ENCODE assay signal across 22 mouse cellular contexts in the genomic region with DNA sequence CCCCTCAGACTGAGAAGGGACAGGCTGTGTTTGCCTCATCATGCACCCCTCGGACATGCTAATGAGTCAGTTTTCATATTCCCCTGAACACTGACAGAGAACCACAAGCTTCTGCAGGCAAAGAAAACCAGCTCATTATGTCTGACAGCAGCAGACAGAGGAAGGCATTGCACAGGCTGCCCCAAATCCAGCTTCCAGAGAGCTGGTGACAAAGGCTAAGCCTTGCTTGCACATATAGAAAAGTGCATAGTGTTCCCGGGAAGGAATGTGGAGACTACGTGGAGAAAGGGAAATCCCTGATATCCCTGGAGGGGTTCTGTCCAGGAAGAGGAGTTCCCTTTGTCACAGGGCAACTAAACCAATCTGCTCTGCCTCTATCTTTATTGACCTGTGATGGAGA.
A peak's percentile ranks its signal among the peaks of the same experiment; 100 is the strongest.
DNase-seq lines count a peak whose midpoint lies in the region; ATAC-seq lines count a peak whose summit lies in the region.
"Had no signal": no experiment of that assay in that cellular context is flagged by ENCODE, and none has a peak within 500 bp of the region (broad histone marks: within the 10 kb centered on the region; RNA-seq: fewer than 3 reads in every experiment).

No protein-coding gene starts in this region.

- no peaks in the 10 kb centered on the region for H3K27me3 ChIP-seq in forebrain, embryonic 11.5 days (ENCODE audit: control insufficient read depth, insufficient read depth, low read length)
- no peaks in the 10 kb centered on the region for H3K27me3 ChIP-seq in forebrain, embryonic 14.5 days (replicated peaks; ENCODE audit: control insufficient read depth, insufficient read depth, low read length)
- H3K27me3 ChIP-seq in heart, embryonic 10.5 days (ENCODE audit: insufficient read depth, poor library complexity, severe bottlenecking): no peaks in the 10 kb centered on the region
- H3K27me3 ChIP-seq in heart, embryonic 12.5 days (replicated peaks): no peaks in the 10 kb centered on the region
- H3K27me3 ChIP-seq in midbrain, embryonic 15.5 days (replicated peaks): no peaks in the 10 kb centered on the region
- H3K27me3 ChIP-seq in midbrain, embryonic 10.5 days (ENCODE audit: low read depth, poor library complexity, severe bottlenecking): no peaks in the 10 kb centered on the region
- H3K27me3 ChIP-seq: embryonic facial prominence, embryonic 13.5 days had no signal

- H3K4me1 ChIP-seq in forebrain, embryonic 11.5 days (replicated peaks; ENCODE audit: control insufficient read depth, insufficient read depth, low read length): no peaks in the 10 kb centered on the region
- H3K4me1 ChIP-seq in forebrain, embryonic 14.5 days (ENCODE audit: control insufficient read depth, insufficient read depth, low read length): no peaks in the 10 kb centered on the region; the same call in 1 of the 2 replicates
- H3K4me1 ChIP-seq in heart, embryonic 10.5 days: no peaks in the 10 kb centered on the region
- H3K4me1 ChIP-seq in heart, embryonic 12.5 days (replicated peaks): no peaks in the 10 kb centered on the region
- 0 out of 2 replicates have a peak, but pooled peaks cover 2% of the 10 kb centered on the region for H3K4me1 ChIP-seq in midbrain, embryonic 15.5 days
- peaks cover 4% of the 10 kb centered on the region; the same call in 1 of the 2 replicates for H3K4me1 ChIP-seq in midbrain, embryonic 10.5 days
- H3K4me1 ChIP-seq: embryonic facial prominence, embryonic 13.5 days; hindbrain, embryonic 10.5 days had no signal

- no peaks in the 10 kb centered on the region for H3K36me3 ChIP-seq in forebrain, embryonic 11.5 days (ENCODE audit: control insufficient read depth, insufficient read depth, low read length)
- H3K36me3 ChIP-seq in forebrain, embryonic 14.5 days (ENCODE audit: control insufficient read depth, insufficient read depth, low read length): no peaks in the 10 kb centered on the region
- H3K36me3 ChIP-seq in heart, embryonic 10.5 days: no peaks in the 10 kb centered on the region
- no peaks in the 10 kb centered on the region for H3K36me3 ChIP-seq in heart, embryonic 12.5 days
- no peaks in the 10 kb centered on the region for H3K36me3 ChIP-seq in midbrain, embryonic 15.5 days (replicated peaks)
- no peaks in the 10 kb centered on the region for H3K36me3 ChIP-seq in midbrain, embryonic 10.5 days
- H3K36me3 ChIP-seq: embryonic facial prominence, embryonic 13.5 days; G1E; hindbrain, embryonic 10.5 days had no signal

- ATAC-seq in forebrain, embryonic 11.5 days (replicated peaks; ENCODE audit: low FRiP score): no peak
- ATAC-seq in forebrain, embryonic 14.5 days: no peak
- ATAC-seq in heart, embryonic 12.5 days (ENCODE audit: insufficient number of reproducible peaks, low FRiP score): no peak
- no peak for ATAC-seq in midbrain, embryonic 15.5 days (replicated peaks)
- ATAC-seq: CD4-positive, CD25-positive, alpha-beta regulatory T cell, adult 4 months; hindbrain, embryonic 16.5 days; inflammation-experienced regulatory T-cells, adult 6 months; intestine, postnatal 0 days had no signal

- H3K4me2 ChIP-seq in forebrain, embryonic 11.5 days (ENCODE audit: low read depth, low read length, severe bottlenecking): no peak overlapping the region
- H3K4me2 ChIP-seq in forebrain, embryonic 14.5 days (ENCODE audit: low read length): no peak overlapping the region
- H3K4me2 ChIP-seq in heart, embryonic 12.5 days: no peak overlapping the region
- no peak overlapping the region for H3K4me2 ChIP-seq in midbrain, embryonic 15.5 days
- H3K4me2 ChIP-seq: embryonic facial prominence, embryonic 13.5 days; heart, embryonic 11.5 days had no signal

- peak; percentile 46 for DNase-seq in forebrain, embryonic 11.5 days (ENCODE audit: low spot score)
- DNase-seq in forebrain, embryonic 14.5 days (ENCODE audit: low spot score): no peak
- DNase-seq in heart, embryonic 10.5 days (ENCODE audit: low spot score): peak; percentile 51
- DNase-seq in midbrain, embryonic 10.5 days (ENCODE audit: low spot score): no peak
- DNase-seq in kidney, postnatal 36 days: no peak
- DNase-seq: adrenal gland, adult 8-10 months; adrenal gland, postnatal 36 days; B cell, adult 2 months; cerebellum, adult 11-12 months; cerebellum, adult 9-11 months; gastrocnemius, adult 2 months; gastrocnemius, postnatal 25 days had no signal

- WGBS in forebrain, embryonic 11.5 days: 56% methylated on average over 3 of the region's 3 CpGs
- 45% methylated on average over 3 of the region's 3 CpGs for WGBS in forebrain, embryonic 14.5 days
- WGBS in heart, embryonic 10.5 days: 56% methylated on average over 3 of the region's 3 CpGs
- 40% methylated on average over 3 of the region's 3 CpGs for WGBS in heart, embryonic 12.5 days
- WGBS in midbrain, embryonic 15.5 days: 42% methylated on average over 3 of the region's 3 CpGs
- 64% methylated on average over 3 of the region's 3 CpGs for WGBS in midbrain, embryonic 10.5 days

- H3K27ac ChIP-seq in forebrain, embryonic 11.5 days (ENCODE audit: low read depth, low read length): no peak overlapping the region
- no peak overlapping the region for H3K27ac ChIP-seq in forebrain, embryonic 14.5 days (ENCODE audit: low read depth, low read length)
- H3K27ac ChIP-seq in heart, embryonic 10.5 days: no peak overlapping the region
- H3K27ac ChIP-seq in heart, embryonic 12.5 days (ENCODE audit: poor library complexity, severe bottlenecking): no peak overlapping the region
- H3K27ac ChIP-seq in midbrain, embryonic 15.5 days: peak overlapping the region; percentile 21; the same call in 1 of the 2 replicates
- no peak overlapping the region for H3K27ac ChIP-seq in midbrain, embryonic 10.5 days (replicated peaks)
- H3K27ac ChIP-seq: embryonic facial prominence, embryonic 13.5 days; gastrocnemius, adult 2 months; hindbrain, embryonic 10.5 days had no signal

- H3K9me3 ChIP-seq in forebrain, embryonic 11.5 days (ENCODE audit: control insufficient read depth, low read length): no peaks in the 10 kb centered on the region
- H3K9me3 ChIP-seq in forebrain, embryonic 14.5 days (replicated peaks; ENCODE audit: control insufficient read depth, low read length): no peaks in the 10 kb centered on the region
- no peaks in the 10 kb centered on the region for H3K9me3 ChIP-seq in heart, embryonic 10.5 days
- H3K9me3 ChIP-seq in heart, embryonic 12.5 days (replicated peaks): no peaks in the 10 kb centered on the region
- H3K9me3 ChIP-seq in midbrain, embryonic 15.5 days: no peaks in the 10 kb centered on the region
- H3K9me3 ChIP-seq in midbrain, embryonic 10.5 days (replicated peaks): no peaks in the 10 kb centered on the region
- H3K9me3 ChIP-seq: embryonic facial prominence, embryonic 13.5 days; G1E; hindbrain, embryonic 10.5 days had no signal

- H3K9ac ChIP-seq in forebrain, embryonic 11.5 days (ENCODE audit: low read length): no peak overlapping the region
- no peak overlapping the region for H3K9ac ChIP-seq in forebrain, embryonic 14.5 days (ENCODE audit: low read length)
- no peak overlapping the region for H3K9ac ChIP-seq in heart, embryonic 12.5 days
- no peak overlapping the region for H3K9ac ChIP-seq in midbrain, embryonic 15.5 days
- H3K9ac ChIP-seq: embryonic facial prominence, embryonic 13.5 days had no signal

- no peak overlapping the region for H3K4me3 ChIP-seq in forebrain, embryonic 11.5 days (ENCODE audit: low read depth, low read length)
- H3K4me3 ChIP-seq in forebrain, embryonic 14.5 days (ENCODE audit: low read depth, low read length): no peak overlapping the region
- H3K4me3 ChIP-seq in heart, embryonic 10.5 days: no peak overlapping the region
- H3K4me3 ChIP-seq in heart, embryonic 12.5 days: no peak overlapping the region
- H3K4me3 ChIP-seq in midbrain, embryonic 15.5 days: no peak overlapping the region
- H3K4me3 ChIP-seq in midbrain, embryonic 10.5 days: no peak overlapping the region
- H3K4me3 ChIP-seq: embryonic facial prominence, embryonic 13.5 days; gastrocnemius, adult 2 months; hindbrain, embryonic 10.5 days had no signal

Comparison
In these comparisons a context has a peak if more than half of its experiments do, and no peak if none do; other contexts are left out.
1. DNase-seq: peak in forebrain, embryonic 11.5 days (single experiment) and heart, embryonic 10.5 days (single experiment); none in forebrain, embryonic 14.5 days (single experiment), midbrain, embryonic 10.5 days (single experiment) and kidney, postnatal 36 days (0 of 2).